Mouse (Mus musculus) heart, adult 11 months (tissue): Measurements from ENCODE around the gene Hk1.

Experiments used
- DNase-seq: peaks from one replicate; pipeline ENCODE4 v3.0.0; 2022

Gene Hk1

DNA sequence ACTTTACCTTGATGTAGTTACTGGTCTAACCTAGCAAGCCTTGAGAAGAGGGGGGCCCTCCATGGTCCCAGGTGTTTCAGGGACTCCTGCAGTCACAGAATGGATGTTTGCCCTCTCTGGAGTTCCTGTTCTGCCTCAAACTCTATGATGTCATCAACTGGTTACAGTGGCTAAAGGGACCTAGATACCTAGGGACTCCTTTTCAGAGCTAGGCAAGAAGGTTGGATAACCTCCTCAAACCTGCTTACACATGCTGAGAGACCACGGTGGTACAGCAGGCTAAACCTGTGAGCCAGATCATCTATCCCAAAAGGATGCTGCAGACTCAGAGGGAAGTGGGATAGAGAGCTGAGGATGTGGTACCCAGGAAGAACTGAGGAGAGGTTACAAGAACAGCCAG, at the start of gene Hk1:
Gene Hk1 (minus strand): TSS at position 101 of the 400 bp plus-strand sequence.
- DNase-seq, result peak; percentile 45

GRCm38 (mm10) chr10:62425081-62425871, 45.6 kb upstream of the Hk1 start:
- DNase-seq, result no peak

DNA sequence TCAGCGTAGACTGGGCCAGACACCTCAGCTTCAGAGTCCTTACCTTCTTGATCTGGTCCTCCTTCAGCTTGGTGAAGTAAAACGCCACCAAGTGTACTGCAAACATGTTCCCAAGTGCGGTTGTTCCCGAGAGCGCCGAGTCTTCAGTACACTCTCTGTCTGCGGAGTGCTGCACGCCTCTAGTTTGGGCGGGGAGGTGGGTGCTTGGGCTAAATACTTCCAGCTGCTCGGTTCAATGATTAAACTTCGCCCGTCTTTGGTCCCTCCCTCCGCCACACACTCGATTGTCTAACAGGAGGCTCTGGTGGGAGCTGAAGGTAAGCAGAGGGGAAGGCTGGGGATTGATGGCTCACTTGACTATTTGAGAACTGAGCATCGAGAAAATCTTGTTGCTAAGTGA, 42.5 kb upstream of the Hk1 start, which contains the start of gene Hkdc1:
Gene Hkdc1 (minus strand): TSS at position 237 of the 400 bp plus-strand sequence.
- peak; percentile 82 for DNase-seq

DNA sequence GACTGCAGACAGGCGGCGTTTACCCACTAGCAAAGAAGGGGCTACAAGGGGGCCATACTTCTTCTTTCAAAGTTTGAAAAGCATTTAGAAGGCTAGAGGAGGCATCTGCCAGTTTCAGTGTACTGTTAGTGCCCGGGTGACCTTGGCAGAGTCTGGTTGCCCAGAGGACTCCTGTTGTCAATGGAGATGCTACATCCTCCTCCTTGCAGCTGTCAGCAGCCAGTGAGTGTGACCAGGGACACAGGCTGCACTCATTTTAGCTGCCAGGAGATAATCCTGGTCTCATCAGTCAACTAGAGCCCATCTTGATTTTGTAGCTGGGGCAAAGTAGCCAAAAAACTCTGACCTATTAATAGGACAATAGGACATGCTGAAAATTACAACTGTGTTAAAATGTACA, 41.4 kb upstream of the Hk1 start:
- DNase-seq, result no peak

DNA sequence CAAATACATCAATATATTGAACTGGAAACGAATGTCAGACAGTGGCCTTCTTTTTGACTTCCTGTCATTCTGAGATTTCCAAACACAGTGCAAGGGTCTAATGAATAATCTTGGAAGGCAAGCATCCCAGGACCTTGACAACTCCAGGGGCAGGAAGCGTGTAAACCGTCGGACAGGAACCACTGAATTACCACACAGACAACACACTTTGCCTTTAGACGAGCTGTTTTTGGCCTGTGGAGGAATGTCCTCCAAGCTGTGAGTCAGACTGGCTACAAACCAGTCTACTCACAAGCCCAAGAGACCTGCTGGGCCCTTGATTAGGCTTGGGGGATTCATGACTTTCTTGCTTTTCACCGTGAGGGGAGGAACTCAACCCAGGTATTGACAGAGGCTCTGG, 40.7 kb upstream of the Hk1 start:
- no peak for DNase-seq

DNA sequence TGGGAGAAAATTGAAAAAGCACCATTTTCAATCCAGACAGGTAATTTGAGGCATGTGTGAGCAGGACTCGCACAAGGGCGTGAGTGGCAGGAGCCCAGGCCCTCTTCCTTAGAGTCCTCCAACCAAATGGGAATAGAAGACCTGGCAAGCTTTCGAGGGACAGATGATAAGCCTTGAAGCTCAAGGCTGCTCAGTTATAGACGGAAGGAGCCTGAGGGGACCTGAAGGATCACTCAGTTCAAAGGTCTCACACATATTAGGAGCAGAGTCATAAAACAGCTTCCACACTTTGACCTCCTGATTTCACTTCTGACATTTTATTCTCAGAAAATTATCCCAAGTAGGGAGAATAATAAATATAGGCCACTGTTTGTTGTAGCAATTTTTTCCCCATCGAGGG, 39.7 kb upstream of the Hk1 start:
- no peak for DNase-seq

GRCm38 (mm10) chr10:62418831-62419356, 39.2 kb upstream of the Hk1 start:
- DNase-seq, result no peak

GRCm38 (mm10) chr10:62413606-62413982, 33.9 kb upstream of the Hk1 start:
- DNase-seq, result no peak

- DNase-seq, result no peak
Observed at GRCm38 (mm10) chr10:62412906-62413605, 33.3 kb upstream of the Hk1 start.

DNA sequence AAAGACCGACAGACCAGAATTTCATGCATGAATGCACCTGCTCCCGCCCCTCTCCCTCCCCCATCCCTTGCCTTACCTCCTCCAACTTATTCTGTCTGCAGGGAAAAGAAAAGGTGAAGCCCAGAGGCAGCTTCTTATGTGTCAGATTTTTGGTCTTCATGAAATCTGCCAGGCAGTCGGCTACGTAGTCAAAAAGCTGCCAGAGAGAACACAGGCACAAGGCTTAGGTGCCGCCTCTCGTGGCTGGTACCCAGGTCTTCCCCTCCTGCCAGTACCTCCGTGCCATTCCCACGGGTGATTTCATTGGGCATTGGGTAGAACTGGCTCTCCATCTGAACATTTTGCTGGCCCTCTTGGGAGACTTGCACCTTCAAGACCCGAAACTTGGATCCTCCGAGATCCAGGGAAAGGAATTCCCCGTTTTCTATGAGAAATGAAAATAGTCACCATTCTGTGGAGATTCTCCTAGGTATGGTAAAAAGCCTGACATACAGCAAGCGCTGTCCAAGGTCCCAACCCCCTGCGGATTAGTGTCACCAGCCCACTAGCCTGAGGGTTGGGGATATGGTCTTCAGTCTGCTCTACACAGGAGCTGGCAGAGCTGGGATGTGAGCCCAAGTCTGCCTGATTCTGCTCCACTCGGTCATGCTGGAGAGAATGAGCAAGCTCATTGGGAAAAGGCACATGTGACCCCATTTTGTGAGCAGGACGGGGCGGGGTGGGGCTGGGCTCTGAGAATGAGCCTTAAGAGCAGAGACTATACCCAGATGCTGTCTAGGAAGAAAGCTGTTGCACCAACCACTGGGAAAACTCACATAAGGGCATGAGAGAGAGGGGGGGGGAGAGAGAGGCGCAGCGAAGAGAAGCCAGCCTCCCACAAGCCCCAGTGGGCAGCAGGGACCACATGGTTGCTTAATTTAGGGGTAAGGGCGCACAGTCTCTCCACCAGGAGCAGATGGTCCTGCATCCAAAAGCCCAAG, 32.0 kb upstream of the Hk1 start:
- no peak for DNase-seq

DNA sequence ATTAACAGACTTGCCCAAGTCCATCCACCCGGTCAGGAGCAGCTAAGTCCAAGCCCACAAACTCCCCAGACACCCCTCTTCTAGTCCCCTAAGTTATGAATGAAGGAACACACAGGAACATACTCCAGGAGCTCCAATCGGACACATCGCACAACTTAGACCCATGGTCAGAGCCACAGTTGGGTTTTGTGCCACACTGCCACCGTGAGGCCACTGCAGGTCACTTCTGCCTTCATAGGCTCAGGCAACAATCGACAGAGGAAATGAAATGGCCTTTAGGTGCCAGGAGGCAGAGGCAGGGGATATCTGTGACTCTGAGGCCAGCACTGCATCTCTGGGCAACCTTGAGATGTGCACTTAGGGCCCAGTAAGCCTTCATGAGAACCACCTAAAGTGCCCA, 31.2 kb upstream of the Hk1 start:
- peak; percentile 92 for DNase-seq

DNA sequence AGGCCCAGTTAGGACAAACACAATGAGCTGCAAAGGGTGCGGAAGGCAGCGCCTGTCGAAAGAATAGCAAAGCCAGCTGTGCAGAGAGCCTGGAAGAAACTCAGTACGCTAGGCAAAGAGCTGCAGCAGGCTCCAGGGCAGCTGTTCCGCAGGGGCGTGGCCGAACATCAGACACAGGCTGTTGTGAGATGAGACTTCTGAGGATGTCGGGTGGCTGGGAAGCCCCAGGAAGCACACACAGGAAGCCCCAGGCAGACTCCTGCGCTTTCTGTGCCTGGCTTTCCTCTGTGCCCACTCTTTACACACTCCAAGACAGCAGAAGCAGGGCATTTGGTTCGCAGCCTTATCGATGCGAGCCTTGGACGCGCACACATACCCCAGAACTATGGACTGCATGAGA, 25.2 kb upstream of the Hk1 start:
- peak; percentile 93 for DNase-seq

GRCm38 (mm10) chr10:62401641-62402111, 22.0 kb upstream of the Hk1 start:
- peak; percentile 97 for DNase-seq

DNA sequence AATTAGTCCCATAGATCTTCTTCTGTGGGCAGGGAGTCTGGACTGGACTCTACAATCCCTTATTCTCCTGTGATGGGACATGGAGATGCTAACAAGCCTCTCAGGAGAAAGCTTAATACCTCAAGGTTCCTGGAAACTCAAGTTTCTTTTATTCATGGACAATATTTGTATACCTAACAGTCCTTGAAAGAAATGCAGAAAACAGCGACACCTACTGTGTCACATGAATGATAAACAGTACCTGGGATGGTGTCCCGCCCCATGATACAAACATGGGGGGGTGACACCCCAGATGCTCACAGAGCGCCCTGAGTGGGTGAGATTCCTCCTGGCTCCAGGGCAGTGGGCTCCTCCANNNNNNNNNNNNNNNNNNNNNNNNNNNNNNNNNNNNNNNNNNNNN, 3.3 kb upstream of the Hk1 start:
- DNase-seq, result peak; percentile 85

GRCm38 (mm10) chr10:62380936-62381335, 1.2 kb upstream of the Hk1 start:
- peak; percentile 85 for DNase-seq

GRCm38 (mm10) chr10:62358827-62359226, 20.9 kb downstream of the Hk1 start:
- DNase-seq, result no peak

DNA sequence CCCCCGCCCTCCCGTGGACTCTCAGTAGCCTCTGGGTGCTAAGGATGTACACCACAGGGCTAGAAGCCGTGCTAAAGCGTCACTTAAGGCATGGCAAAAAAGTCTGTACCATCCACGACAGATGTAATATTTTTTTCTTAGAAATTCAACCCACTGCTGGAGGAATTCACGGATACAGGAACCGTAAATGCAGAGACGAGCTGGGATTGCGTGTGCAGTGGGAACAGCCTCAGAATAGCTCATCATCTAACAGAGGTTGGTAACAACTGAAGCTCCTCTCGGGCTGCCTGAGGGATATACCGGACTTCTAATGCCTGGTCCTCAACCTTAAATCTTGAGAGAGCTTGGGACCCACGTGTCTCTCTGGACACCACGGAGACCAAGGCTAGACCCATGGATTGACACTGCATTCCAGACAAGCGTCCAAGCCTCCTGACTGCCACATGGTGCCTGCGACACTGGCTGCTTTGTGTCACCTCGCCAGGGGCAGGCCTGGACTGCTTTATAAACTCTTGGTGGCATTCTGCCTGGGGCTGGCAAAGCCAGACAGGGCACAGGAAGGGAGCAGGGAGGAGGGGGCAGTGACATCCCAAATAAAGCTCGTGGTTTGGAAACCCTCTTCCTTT, 23.5 kb downstream of the Hk1 start:
- peak; percentile 96 for DNase-seq

GRCm38 (mm10) chr10:62345147-62345546, 34.6 kb downstream of the Hk1 start:
- no peak for DNase-seq

GRCm38 (mm10) chr10:62344004-62344752, 35.5 kb downstream of the Hk1 start:
- no peak for DNase-seq

DNA sequence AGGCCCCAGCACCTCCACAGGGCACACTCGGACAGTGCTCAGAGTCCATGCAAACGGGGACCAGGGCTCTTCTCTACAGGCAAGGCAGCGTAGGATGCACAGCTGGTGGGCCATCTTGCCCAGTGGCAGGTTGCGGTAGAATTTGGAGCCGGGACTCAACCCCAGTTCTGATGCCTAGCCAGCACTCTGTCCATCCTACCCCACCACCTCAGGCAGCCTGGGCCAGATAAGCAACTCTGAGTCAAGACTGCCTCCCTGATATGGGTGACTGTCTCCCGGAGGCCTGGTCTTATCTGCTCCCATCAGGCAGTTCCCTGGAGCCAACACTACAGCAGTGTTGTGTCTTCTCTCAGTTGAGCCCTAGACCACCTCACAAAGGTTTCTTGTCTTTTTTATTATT, 37.2 kb downstream of the Hk1 start:
- no peak for DNase-seq

- DNase-seq, result no peak
Observed at GRCm38 (mm10) chr10:62341956-62342355, 37.8 kb downstream of the Hk1 start.
